Mouse (Mus musculus) spleen, adult 2 months (tissue): ENCODE results near the gene Gm20388.

Experiments used
- CTCF ChIP-seq: fragments of 200-500 bp; IDR thresholded peaks from 2 replicates; pipeline ENCODE4 v1.5.1; 2011; ENCODE audit warnings: mild to moderate bottlenecking, inconsistent platforms; ENCODE audit not compliant: insufficient read depth, insufficient read length, insufficient replicate concordance; ENCODE audit errors: extremely low read depth
- POLR2A ChIP-seq: fragments of 200-500 bp; IDR thresholded peaks from 2 replicates; pipeline ENCODE4 v1.6.1; 2011; ENCODE audit warnings: low read depth, low read length, inconsistent platforms

DNA sequence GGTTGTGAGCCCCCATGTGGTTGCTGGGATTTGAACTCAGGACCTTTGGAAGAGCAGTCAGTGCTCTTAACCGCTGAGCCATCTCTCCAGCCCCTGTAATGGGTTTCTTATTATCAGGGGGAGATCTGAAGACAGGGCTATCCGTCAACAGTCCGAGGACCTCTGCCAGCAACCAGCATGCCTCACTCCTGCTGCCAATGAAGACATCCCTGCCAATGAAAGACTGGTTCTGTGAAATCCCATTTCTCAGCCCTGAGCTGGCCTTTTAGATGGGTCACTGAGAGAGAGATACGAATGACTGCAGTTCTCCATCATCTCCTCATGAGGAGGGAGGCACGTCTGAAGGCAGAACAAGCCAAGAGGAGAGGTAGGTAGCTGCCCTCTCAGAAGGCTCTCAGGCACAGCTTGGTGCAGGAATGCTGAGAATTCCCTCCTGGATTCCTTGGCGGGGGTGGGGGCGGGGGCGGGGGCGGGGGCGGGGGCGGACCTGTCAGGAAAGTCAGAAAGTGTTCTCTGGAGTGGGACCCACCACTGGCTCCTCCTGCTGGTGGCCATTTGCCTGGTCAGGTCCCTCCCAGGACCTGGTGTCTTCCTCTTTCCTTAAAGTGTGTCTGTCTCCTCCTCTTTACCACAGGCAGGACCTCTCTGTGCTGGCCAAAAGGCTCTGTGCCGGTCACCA, 2648.2 kb downstream of the Gm20388 start:
- TF ChIP-seq POLR2A (no peak), CTCF (no peak)
